Mouse (Mus musculus): ENCODE measurements around the gene Matn1. TPM values are rescaled to one million over a fixed set of nuclear protein-coding genes. Genes with fewer than 3 reads are reported as not detected.

Matn1 gene
- polyA plus RNA-seq, 1 experiment from 2014 or later, result 0.12 TPM

DNA sequence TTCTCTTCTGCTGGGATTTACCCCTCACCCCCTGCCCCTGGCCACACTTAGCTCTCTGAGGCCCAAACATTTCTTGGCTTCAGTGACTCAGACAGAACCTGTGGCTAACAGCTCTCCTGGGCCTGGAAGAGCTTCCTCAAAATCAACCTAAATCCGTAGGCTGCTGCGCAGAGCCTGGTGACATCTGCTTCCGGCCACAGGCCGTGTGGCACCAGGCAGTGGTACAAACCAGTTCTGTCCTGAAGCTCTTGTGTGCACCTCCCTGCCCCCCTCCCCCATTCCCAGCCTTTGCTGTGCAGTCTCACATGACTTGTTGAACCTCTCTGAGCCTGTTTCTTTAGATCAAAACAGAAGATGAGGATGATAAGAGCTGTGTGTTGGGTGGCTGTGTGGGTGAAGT, 30.2 kb upstream of the Matn1 start:
- Histone ChIP-seq H3K9me3 (ENCODE audit: control insufficient read depth, low read depth, low read length) (no peaks in the 10 kb centered on the region), H3K27ac (ENCODE audit: low read length) (no peak overlapping the region), H3K36me3 (ENCODE audit: control insufficient read depth, insufficient read depth, low read length) (no peaks in the 10 kb centered on the region), H3K27me3 (ENCODE audit: control insufficient read depth, insufficient read depth, low read length) (no peaks in the 10 kb centered on the region), H3K9ac (replicated peaks; ENCODE audit: low read depth, low read length) (no peak overlapping the region), H3K4me1 (ENCODE audit: control insufficient read depth, insufficient read depth, low read length) (no peaks in the 10 kb centered on the region), H3K4me2 (replicated peaks; ENCODE audit: low read depth, low read length) (no peak overlapping the region), H3K4me3 (ENCODE audit: low read depth, low read length) (no peak overlapping the region)
- no peak for ATAC-seq (ENCODE audit: insufficient number of reproducible peaks, insufficient read depth, low FRiP score, low read depth)
- 86% methylated on average over 4 of the region's 4 CpGs for WGBS

DNA sequence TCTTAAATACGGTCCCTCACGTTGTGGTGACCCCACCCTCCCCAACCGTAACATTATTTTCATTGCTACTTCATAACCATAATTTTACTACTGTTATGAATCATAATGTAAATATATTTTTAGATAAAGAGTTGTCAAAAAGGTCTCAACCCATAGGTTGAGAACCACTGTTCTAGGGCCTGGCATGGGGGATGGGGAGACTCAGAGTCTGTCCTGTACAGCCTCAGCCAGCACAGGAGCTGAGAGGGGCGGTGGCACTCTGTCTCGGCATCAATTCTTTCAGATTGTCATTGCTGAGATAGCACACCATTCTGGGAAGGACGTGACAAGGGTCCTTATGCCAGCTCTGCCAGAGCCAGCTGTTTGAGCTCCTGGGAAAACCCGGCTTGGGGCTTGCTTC, 29.7 kb upstream of the Matn1 start:
- no peaks in the 10 kb centered on the region for H3K4me1 ChIP-seq (ENCODE audit: control insufficient read depth, insufficient read depth, low read length)
- H3K36me3 ChIP-seq (ENCODE audit: control insufficient read depth, insufficient read depth, low read length), result no peaks in the 10 kb centered on the region
- no peak overlapping the region for H3K4me3 ChIP-seq (ENCODE audit: low read depth, low read length)
- no peaks in the 10 kb centered on the region for H3K9me3 ChIP-seq (ENCODE audit: control insufficient read depth, low read depth, low read length)
- H3K27ac ChIP-seq (ENCODE audit: low read length), result no peak overlapping the region
- H3K9ac ChIP-seq (replicated peaks; ENCODE audit: low read depth, low read length), result no peak overlapping the region
- 68% methylated on average over 7 of the region's 7 CpGs for WGBS
- H3K4me2 ChIP-seq (replicated peaks; ENCODE audit: low read depth, low read length), result no peak overlapping the region
- no peaks in the 10 kb centered on the region for H3K27me3 ChIP-seq (ENCODE audit: control insufficient read depth, insufficient read depth, low read length)
- ATAC-seq (ENCODE audit: insufficient number of reproducible peaks, insufficient read depth, low FRiP score, low read depth), result no peak

DNA sequence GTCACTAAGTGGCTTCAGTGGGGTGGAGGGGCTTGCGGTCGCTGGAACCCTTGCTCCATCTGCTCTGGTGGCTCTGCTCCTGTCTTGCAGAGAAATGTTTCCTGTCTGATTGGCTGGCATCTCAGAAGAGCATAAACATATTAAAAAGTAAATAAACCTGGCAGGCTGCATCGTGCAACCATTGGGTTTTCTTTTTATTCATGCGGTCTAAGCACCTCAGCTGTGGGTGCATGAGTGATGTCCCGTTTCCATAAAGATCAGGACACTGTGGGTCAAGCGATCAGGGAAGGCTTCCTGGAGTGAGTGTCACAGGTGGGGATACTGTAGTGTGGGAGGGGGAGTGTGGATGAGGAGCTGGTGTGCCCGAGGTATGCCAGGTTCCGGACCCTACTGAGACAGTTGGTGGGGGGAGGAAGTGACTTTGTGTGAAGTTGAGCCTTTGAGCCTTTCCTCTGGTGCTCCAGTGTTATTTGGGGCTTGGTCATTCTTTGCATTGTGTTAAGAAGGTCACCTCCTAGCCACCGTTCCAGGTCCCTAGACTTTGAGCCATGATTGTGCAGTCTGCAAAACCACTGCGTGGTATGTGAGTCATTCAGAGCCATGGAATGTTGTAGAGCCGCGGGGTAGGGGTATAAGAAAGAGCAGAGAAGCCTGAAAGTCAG, 29.0 kb upstream of the Matn1 start:
- no peaks in the 10 kb centered on the region for H3K36me3 ChIP-seq (ENCODE audit: control insufficient read depth, insufficient read depth, low read length)
- H3K4me2 ChIP-seq (replicated peaks; ENCODE audit: low read depth, low read length), result no peak overlapping the region
- H3K9me3 ChIP-seq (ENCODE audit: control insufficient read depth, low read depth, low read length), result no peaks in the 10 kb centered on the region
- WGBS, result 60% methylated on average over 12 of the region's 12 CpGs
- H3K4me1 ChIP-seq (ENCODE audit: control insufficient read depth, insufficient read depth, low read length), result no peaks in the 10 kb centered on the region
- no peak for ATAC-seq (ENCODE audit: insufficient number of reproducible peaks, insufficient read depth, low FRiP score, low read depth)
- no peaks in the 10 kb centered on the region for H3K27me3 ChIP-seq (ENCODE audit: control insufficient read depth, insufficient read depth, low read length)
- no peak overlapping the region for H3K4me3 ChIP-seq (ENCODE audit: low read depth, low read length)
- no peak overlapping the region for H3K9ac ChIP-seq (replicated peaks; ENCODE audit: low read depth, low read length)
- H3K27ac ChIP-seq (ENCODE audit: low read length), result no peak overlapping the region

DNA sequence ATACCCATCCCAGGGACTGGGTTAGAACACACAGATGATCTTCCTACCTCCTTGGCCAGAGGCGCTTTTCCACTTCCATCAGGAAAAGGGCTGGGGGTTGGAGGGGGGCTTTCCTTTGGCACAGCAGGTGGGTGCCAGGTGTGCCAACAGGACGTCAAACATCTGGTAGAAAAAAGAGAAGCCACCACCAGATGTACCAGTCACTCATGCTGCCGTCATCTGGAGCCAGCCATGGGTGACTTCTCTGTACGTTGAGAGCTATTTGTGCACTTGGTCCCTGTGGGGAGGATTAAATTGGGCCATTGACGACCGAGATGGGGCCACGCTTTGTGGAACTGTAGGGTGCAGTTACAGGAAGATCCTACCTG, 28.5 kb upstream of the Matn1 start:
- no peak for ATAC-seq (ENCODE audit: insufficient number of reproducible peaks, insufficient read depth, low FRiP score, low read depth)
- Histone ChIP-seq H3K27me3 (ENCODE audit: control insufficient read depth, insufficient read depth, low read length) (no peaks in the 10 kb centered on the region), H3K27ac (ENCODE audit: low read length) (no peak overlapping the region), H3K4me1 (ENCODE audit: control insufficient read depth, insufficient read depth, low read length) (no peaks in the 10 kb centered on the region), H3K9ac (replicated peaks; ENCODE audit: low read depth, low read length) (no peak overlapping the region), H3K4me3 (ENCODE audit: low read depth, low read length) (no peak overlapping the region), H3K4me2 (replicated peaks; ENCODE audit: low read depth, low read length) (no peak overlapping the region), H3K36me3 (ENCODE audit: control insufficient read depth, insufficient read depth, low read length) (no peaks in the 10 kb centered on the region), H3K9me3 (ENCODE audit: control insufficient read depth, low read depth, low read length) (no peaks in the 10 kb centered on the region)
- 64% methylated on average over 7 of the region's 7 CpGs for WGBS

DNA sequence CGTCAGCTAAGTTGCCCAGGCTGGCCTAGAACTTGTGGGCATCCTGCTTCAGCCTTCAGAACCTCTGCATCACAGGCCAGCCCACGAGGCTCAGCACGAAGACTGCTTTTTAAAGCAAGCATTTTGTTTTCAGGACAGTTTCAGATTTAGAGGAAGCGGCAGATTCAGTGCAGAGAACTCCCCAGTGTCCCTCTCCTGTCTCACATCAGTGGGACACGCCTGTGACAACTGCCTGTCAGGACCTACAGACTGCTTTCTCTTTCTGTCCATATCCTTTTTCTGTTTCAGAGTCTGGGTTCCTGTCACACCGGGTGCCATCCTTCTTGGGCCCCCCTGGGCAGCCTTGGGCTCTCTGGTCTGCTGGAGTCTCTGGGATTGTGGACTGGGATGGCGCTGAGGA, 27.5 kb upstream of the Matn1 start:
- no peaks in the 10 kb centered on the region for H3K9me3 ChIP-seq (ENCODE audit: control insufficient read depth, low read depth, low read length)
- H3K27me3 ChIP-seq (ENCODE audit: control insufficient read depth, insufficient read depth, low read length), result no peaks in the 10 kb centered on the region
- 81% methylated on average over 7 of the region's 7 CpGs for WGBS
- no peak overlapping the region for H3K4me2 ChIP-seq (replicated peaks; ENCODE audit: low read depth, low read length)
- H3K36me3 ChIP-seq (ENCODE audit: control insufficient read depth, insufficient read depth, low read length), result no peaks in the 10 kb centered on the region
- H3K4me1 ChIP-seq (ENCODE audit: control insufficient read depth, insufficient read depth, low read length), result no peaks in the 10 kb centered on the region
- no peak overlapping the region for H3K9ac ChIP-seq (replicated peaks; ENCODE audit: low read depth, low read length)
- ATAC-seq (ENCODE audit: insufficient number of reproducible peaks, insufficient read depth, low FRiP score, low read depth), result no peak
- no peak overlapping the region for H3K4me3 ChIP-seq (ENCODE audit: low read depth, low read length)
- H3K27ac ChIP-seq (ENCODE audit: low read length), result no peak overlapping the region

DNA sequence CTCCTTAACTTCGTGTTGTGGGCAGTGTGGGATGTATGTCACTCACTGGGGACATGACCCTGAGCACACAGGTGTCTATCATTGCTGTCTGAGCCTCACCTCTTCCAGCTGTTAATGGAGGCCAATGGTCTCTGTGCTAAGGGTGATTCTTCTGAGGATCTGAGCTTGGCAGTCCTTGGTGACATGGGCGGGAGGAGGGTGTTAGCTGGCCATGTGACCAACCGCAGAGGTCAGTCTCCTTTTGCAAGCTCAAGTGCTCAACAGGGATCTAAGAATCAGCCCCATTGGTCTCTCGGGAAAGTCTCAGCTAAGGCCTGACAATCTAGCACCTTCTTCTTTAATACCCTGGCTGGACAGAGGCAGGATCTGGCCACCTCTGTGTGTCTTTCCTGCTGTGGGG, 26.6 kb upstream of the Matn1 start:
- Histone ChIP-seq H3K4me3 (ENCODE audit: low read depth, low read length) (no peak overlapping the region), H3K27ac (ENCODE audit: low read length) (no peak overlapping the region), H3K9ac (replicated peaks; ENCODE audit: low read depth, low read length) (no peak overlapping the region), H3K9me3 (ENCODE audit: control insufficient read depth, low read depth, low read length) (no peaks in the 10 kb centered on the region), H3K4me2 (replicated peaks; ENCODE audit: low read depth, low read length) (no peak overlapping the region), H3K36me3 (ENCODE audit: control insufficient read depth, insufficient read depth, low read length) (no peaks in the 10 kb centered on the region), H3K4me1 (ENCODE audit: control insufficient read depth, insufficient read depth, low read length) (no peaks in the 10 kb centered on the region), H3K27me3 (ENCODE audit: control insufficient read depth, insufficient read depth, low read length) (no peaks in the 10 kb centered on the region)
- ATAC-seq (ENCODE audit: insufficient number of reproducible peaks, insufficient read depth, low FRiP score, low read depth), result no peak
- 58% methylated on average over 4 of the region's 4 CpGs for WGBS

DNA sequence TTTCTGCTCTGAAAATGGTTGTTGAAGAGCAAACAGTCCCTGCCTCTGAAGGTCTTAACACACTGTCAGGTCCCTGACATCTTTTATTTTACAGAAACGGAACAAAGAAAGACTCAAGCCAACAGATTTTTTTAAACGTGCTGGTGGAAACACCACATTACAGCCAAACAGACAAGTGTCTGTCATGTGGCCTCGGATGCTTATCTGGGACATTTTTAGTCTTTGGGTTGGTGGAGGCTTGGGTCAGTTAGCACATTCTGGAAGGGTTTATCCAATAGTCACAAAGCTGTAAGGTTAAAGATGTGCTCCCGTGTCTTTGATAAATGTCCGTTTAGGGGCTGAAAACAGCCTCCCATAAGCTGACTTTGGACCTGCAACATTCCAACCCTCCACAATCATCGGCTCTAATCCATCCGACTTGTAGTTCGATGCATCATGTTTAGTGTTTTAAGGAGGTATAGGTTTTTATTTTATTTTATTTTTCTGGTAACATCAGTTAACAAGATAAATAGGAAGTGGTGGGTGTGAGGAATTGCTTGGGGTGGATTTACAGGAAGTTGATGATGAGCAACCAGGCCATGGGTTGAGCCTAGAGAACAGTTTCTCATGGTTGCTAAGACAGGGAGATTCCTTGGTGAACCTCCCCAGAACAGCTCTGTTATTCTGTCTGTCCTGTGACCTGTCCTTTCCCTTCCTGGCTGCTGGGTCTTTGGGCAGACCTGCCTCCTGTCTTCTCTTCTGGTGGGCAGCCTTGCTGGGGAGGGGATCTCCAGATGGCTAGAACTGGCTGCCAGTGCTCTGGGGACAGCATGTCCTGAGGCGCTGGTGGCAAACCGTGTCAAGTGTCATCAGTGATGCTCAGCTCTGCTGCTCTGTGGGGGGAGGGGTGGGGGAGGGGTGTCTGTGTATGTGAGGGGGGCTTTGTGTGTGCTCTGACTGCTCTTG, 25.1 kb upstream of the Matn1 start:
- no peak overlapping the region for H3K9ac ChIP-seq (replicated peaks; ENCODE audit: low read depth, low read length)
- no peak for ATAC-seq (ENCODE audit: insufficient number of reproducible peaks, insufficient read depth, low FRiP score, low read depth)
- H3K27ac ChIP-seq (ENCODE audit: low read length), result no peak overlapping the region
- no peak overlapping the region for H3K4me2 ChIP-seq (replicated peaks; ENCODE audit: low read depth, low read length)
- no peaks in the 10 kb centered on the region for H3K4me1 ChIP-seq (ENCODE audit: control insufficient read depth, insufficient read depth, low read length)
- no peaks in the 10 kb centered on the region for H3K36me3 ChIP-seq (ENCODE audit: control insufficient read depth, insufficient read depth, low read length)
- no peaks in the 10 kb centered on the region for H3K9me3 ChIP-seq (ENCODE audit: control insufficient read depth, low read depth, low read length)
- H3K4me3 ChIP-seq (ENCODE audit: low read depth, low read length), result no peak overlapping the region
- WGBS, result 71% methylated on average over 10 of the region's 10 CpGs
- no peaks in the 10 kb centered on the region for H3K27me3 ChIP-seq (ENCODE audit: control insufficient read depth, insufficient read depth, low read length)

DNA sequence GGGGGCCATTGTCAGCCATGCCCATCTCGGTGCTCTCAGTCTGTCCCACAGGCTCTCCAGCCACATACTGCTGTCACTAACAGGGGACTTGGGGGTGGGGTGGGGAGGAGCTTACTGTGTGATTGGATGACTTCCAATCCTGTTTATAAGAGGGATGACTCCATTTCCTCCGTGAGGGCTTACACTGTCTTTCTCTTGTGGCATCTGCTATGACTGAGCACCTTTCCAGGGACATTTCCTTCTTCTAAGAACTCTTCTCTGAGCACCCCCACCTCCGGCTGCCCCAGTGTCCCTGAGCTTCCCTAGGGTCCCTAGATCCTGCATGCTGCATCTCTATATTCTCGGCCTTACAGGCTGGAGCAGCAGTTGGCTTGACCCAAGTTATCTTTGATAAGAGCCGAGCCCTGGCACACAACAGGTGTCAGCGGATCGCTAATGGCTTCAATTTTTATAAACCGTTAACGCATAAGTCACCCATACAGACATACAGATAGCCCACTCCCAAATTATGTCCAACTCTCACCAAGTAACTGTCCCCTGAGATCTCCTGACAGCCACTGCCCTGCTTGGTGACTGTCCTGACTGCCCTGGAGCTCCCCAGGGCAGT, 24.3 kb upstream of the Matn1 start:
- Histone ChIP-seq H3K9ac (replicated peaks; ENCODE audit: low read depth, low read length) (no peak overlapping the region), H3K27ac (ENCODE audit: low read length) (no peak overlapping the region), H3K9me3 (ENCODE audit: control insufficient read depth, low read depth, low read length) (no peaks in the 10 kb centered on the region), H3K4me1 (ENCODE audit: control insufficient read depth, insufficient read depth, low read length) (no peaks in the 10 kb centered on the region), H3K27me3 (ENCODE audit: control insufficient read depth, insufficient read depth, low read length) (no peaks in the 10 kb centered on the region), H3K4me2 (replicated peaks; ENCODE audit: low read depth, low read length) (no peak overlapping the region), H3K4me3 (ENCODE audit: low read depth, low read length) (no peak overlapping the region), H3K36me3 (ENCODE audit: control insufficient read depth, insufficient read depth, low read length) (no peaks in the 10 kb centered on the region)
- ATAC-seq (ENCODE audit: insufficient number of reproducible peaks, insufficient read depth, low FRiP score, low read depth), result no peak
- WGBS, result 63% methylated on average over 9 of the region's 9 CpGs

Measured in stomach, embryonic 14.5 days (tissue).